Mouse (Mus musculus): ENCODE measurements around the gene Ndufs7.

GRCm38 (mm10) chr10:80220676-80221075 lies 28.2 kb upstream of the Ndufs7 start:
- TF ChIP-seq CTCF (IDR thresholded peaks at IDR 0.05; ENCODE audit: low read depth) (no peak), EP300 (IDR thresholded peaks at IDR 0.05; ENCODE audit: low read depth) (no peak)

All from heart, postnatal 0 days (tissue).